Mouse (Mus musculus) MEL (cell line): ENCODE data around the gene Cdk5. TPM values are rescaled to one million over a fixed set of nuclear protein-coding genes. Genes with fewer than 3 reads are reported as not detected.

ENCODE experiments used
- DNase-seq: peaks from one replicate; pipeline ENCODE4 v3.0.0; 2011; ENCODE audit warnings: low read depth, low spot score
- H3K27ac ChIP-seq: 2 replicates; pipeline ENCODE4 v1.5.1; 2012; ENCODE audit warnings: low read depth, mild to moderate bottlenecking, control low read depth, low read length, moderate library complexity; ENCODE audit not compliant: control insufficient read depth
- H3K27me3 ChIP-seq, 2 experiments: fragments of 150-350 bp in 1 of 2; sonication (generic) in 1 of 2; 2 replicates each; pipeline ENCODE4 v1.6.1; 2012; ENCODE audit warnings: low read length in 2 of 2, mild to moderate bottlenecking in 2 of 2, improper control_type of control experiment in 1 of 2, moderate library complexity in 1 of 2; ENCODE audit not compliant: insufficient read depth in 2 of 2, control insufficient read depth in 1 of 2
- H3K36me3 ChIP-seq, 2 experiments: 2 replicates each; pipeline ENCODE4 v1.6.1; 2012 to 2014; ENCODE audit warnings: low read length in 2 of 2, improper control_type of control experiment in 1 of 2, inconsistent platforms in 1 of 2, mild to moderate bottlenecking in 1 of 2; ENCODE audit not compliant: insufficient read depth in 2 of 2, control insufficient read depth in 1 of 2
- H3K4me1 ChIP-seq, 2 experiments: fragments of 150-350 bp in 1 of 2; sonication (generic) in 1 of 2; 2 replicates each; pipeline ENCODE4 v1.6.1; 2012; ENCODE audit warnings: low read length in 2 of 2, improper control_type of control experiment in 1 of 2, mild to moderate bottlenecking in 1 of 2; ENCODE audit not compliant: insufficient read depth in 2 of 2, control insufficient read depth in 1 of 2
- H3K4me3 ChIP-seq, 2 experiments: fragments of 150-350 bp in 1 of 2; sonication (generic) in 1 of 2; 2 replicates each; pipeline ENCODE4 v1.5.1; 2012; ENCODE audit warnings: low read depth in 2 of 2, low read length in 2 of 2, mild to moderate bottlenecking in 2 of 2, moderate library complexity in 2 of 2, control low read depth in 1 of 2, improper control_type of control experiment in 1 of 2; ENCODE audit not compliant: control insufficient read depth in 1 of 2, insufficient read depth in 1 of 2
- H3K79me2 ChIP-seq: 2 replicates; pipeline ENCODE4 v1.6.1; 2012; ENCODE audit warnings: mild to moderate bottlenecking, low read length, moderate library complexity; ENCODE audit not compliant: control insufficient read depth, poor library complexity, insufficient read depth
- H3K9ac ChIP-seq: 2 replicates; pipeline ENCODE4 v1.6.1; 2012; ENCODE audit warnings: low read depth, mild to moderate bottlenecking, control low read depth, low read length, moderate library complexity; ENCODE audit not compliant: control insufficient read depth, poor library complexity, severe bottlenecking
- H3K9me3 ChIP-seq: fragments of 150-350 bp; sonication (generic); replicated peaks from 2 replicates; pipeline ENCODE4 v1.6.1; 2012; ENCODE audit warnings: mild to moderate bottlenecking, low read length, improper control_type of control experiment, moderate library complexity; ENCODE audit not compliant: insufficient read depth
- BHLHE40 ChIP-seq: IDR thresholded peaks from 2 replicates; pipeline ENCODE4 v1.6.1; 2012; ENCODE audit warnings: low read depth, mild to moderate bottlenecking, inconsistent platforms, low read length, improper control_type of control experiment, borderline replicate concordance
- CHD1 ChIP-seq: IDR thresholded peaks from 2 replicates; pipeline ENCODE4 v1.6.1; 2012; ENCODE audit warnings: low read depth, mild to moderate bottlenecking, inconsistent platforms, low read length, improper control_type of control experiment
- CHD2 ChIP-seq: IDR thresholded peaks from 2 replicates; pipeline ENCODE4 v1.6.1; 2011; ENCODE audit warnings: low read length, improper control_type of control experiment
- ELF1 ChIP-seq: IDR thresholded peaks from 2 replicates; pipeline ENCODE4 v1.6.1; 2014; ENCODE audit warnings: low read depth, mild to moderate bottlenecking, inconsistent platforms, low read length, improper control_type of control experiment, moderate library complexity
- GATA1 ChIP-seq: IDR thresholded peaks from 2 replicates; pipeline ENCODE4 v1.6.1; 2011; ENCODE audit warnings: low read depth, low read length, improper control_type of control experiment
- HCFC1 ChIP-seq: IDR thresholded peaks from 2 replicates; pipeline ENCODE4 v1.6.1; 2012; ENCODE audit warnings: low read depth, mild to moderate bottlenecking, inconsistent platforms, low read length, improper control_type of control experiment, moderate library complexity
- KAT2A ChIP-seq: conservative IDR thresholded peaks from 2 replicates; pipeline ENCODE4 v1.6.1; 2012; ENCODE audit warnings: low read depth, low read length, improper control_type of control experiment, inconsistent platforms
- MAFK ChIP-seq: IDR thresholded peaks from 2 replicates; pipeline ENCODE4 v1.6.1; 2011; ENCODE audit warnings: low read depth, mild to moderate bottlenecking, low read length, improper control_type of control experiment, borderline replicate concordance
- MAZ ChIP-seq: IDR thresholded peaks from 2 replicates; pipeline ENCODE4 v1.6.1; 2012; ENCODE audit warnings: low read depth, mild to moderate bottlenecking, inconsistent platforms, low read length, improper control_type of control experiment
- POLR2AphosphoS2 ChIP-seq: IDR thresholded peaks from 2 replicates; pipeline ENCODE4 v1.6.1; 2011; ENCODE audit warnings: low read length, improper control_type of control experiment
- POLR2AphosphoS5 ChIP-seq: IDR thresholded peaks from 2 replicates; pipeline ENCODE4 v1.6.1; 2012; ENCODE audit warnings: low read depth, borderline replicate concordance, mild to moderate bottlenecking, inconsistent platforms, low read length, moderate library complexity, mixed read lengths
- RAD21 ChIP-seq: IDR thresholded peaks from 2 replicates; pipeline ENCODE4 v1.6.1; 2011; ENCODE audit warnings: mild to moderate bottlenecking, low read depth, low read length, improper control_type of control experiment
- SIN3A ChIP-seq: IDR thresholded peaks from 2 replicates; pipeline ENCODE4 v1.6.1; 2012; ENCODE audit warnings: low read length, improper control_type of control experiment, inconsistent platforms
- SMC3 ChIP-seq: IDR thresholded peaks from 2 replicates; pipeline ENCODE4 v1.6.1; 2011; ENCODE audit warnings: low read depth, low read length, improper control_type of control experiment
- TAL1 ChIP-seq: IDR thresholded peaks from 2 replicates; pipeline ENCODE4 v1.6.1; 2012; ENCODE audit warnings: mild to moderate bottlenecking, inconsistent platforms, low read length, moderate library complexity, mixed read lengths
- TBP ChIP-seq: IDR thresholded peaks from 2 replicates; pipeline ENCODE4 v1.8.0; 2011; ENCODE audit warnings: low read depth, low read length, improper control_type of control experiment
- UBTF ChIP-seq: IDR thresholded peaks from 2 replicates; pipeline ENCODE4 v1.6.1; 2012; ENCODE audit warnings: low read depth, mild to moderate bottlenecking, inconsistent platforms, low read length, improper control_type of control experiment, moderate library complexity, borderline replicate concordance; ENCODE audit not compliant: insufficient read depth
- USF2 ChIP-seq, 2 experiments: IDR thresholded peaks; 2 replicates each; pipeline ENCODE4 v1.6.1; 2011 to 2012; ENCODE audit warnings: improper control_type of control experiment in 2 of 2, low read length in 2 of 2, borderline replicate concordance in 1 of 2, inconsistent platforms in 1 of 2, low read depth in 1 of 2, mild to moderate bottlenecking in 1 of 2; ENCODE audit not compliant: insufficient read depth in 1 of 2
- ZC3H11A ChIP-seq: IDR thresholded peaks from 2 replicates; pipeline ENCODE4 v1.6.1; 2012; ENCODE audit warnings: low read depth, mild to moderate bottlenecking, inconsistent platforms, low read length, improper control_type of control experiment
- ZKSCAN1 ChIP-seq: IDR thresholded peaks from 2 replicates; pipeline ENCODE4 v1.6.1; 2012; ENCODE audit warnings: low read depth, mild to moderate bottlenecking, inconsistent platforms, low read length, improper control_type of control experiment, moderate library complexity
- ZMIZ1 ChIP-seq: IDR thresholded peaks from 2 replicates; pipeline ENCODE4 v1.6.1; 2012; ENCODE audit warnings: low read depth, mild to moderate bottlenecking, inconsistent platforms, low read length, improper control_type of control experiment, moderate library complexity
- ZNF384 ChIP-seq: IDR thresholded peaks from 2 replicates; pipeline ENCODE4 v1.6.1; 2012; ENCODE audit warnings: low read depth, mild to moderate bottlenecking, inconsistent platforms, low read length, improper control_type of control experiment
- polyA plus RNA-seq, 2 experiments: library from polyadenylated mRNA; stranded (reverse) in 1 of 2; unstranded in 1 of 2; fragments of >175 nt in 1 of 2; fragments of >200 nt in 1 of 2; gene quantifications; 2 replicates each; pipeline versions ENCODE4 v1.2.1 to v1.2.4; 2012; ENCODE audit warnings: low replicate concordance in 2 of 2, low read depth in 1 of 2; ENCODE audit not compliant: insufficient read length in 2 of 2, insufficient read depth in 1 of 2, missing spikeins in 1 of 2
- total RNA-seq: library from RNA; depleted of rRNA; stranded (reverse); fragments of 300-350 nt; gene quantifications from 2 replicates; pipeline ENCODE4 v1.2.3, GENCODE M21; 2012

Gene Cdk5
- total and polyA plus RNA-seq, 3 experiments: 24.8 to 82.6 TPM; not detected in 1

DNA sequence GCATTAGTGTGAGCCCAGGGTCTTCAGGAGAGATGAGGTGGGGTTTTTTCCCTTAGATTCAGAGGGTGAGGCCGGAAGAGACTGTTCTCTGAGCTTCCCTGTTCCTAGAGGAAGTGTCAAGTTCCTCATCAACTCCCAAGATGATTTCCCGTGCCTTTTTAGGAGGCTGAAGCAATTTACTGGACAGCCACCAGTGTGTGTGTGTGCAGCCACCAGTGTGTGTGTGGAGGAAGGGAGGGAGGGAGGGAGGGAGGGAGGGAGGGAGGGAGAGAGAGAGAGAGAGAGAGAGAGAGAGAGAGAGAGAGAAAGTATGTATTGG, 30.6 kb upstream of the Cdk5 start:
- Histone ChIP-seq H3K9me3 (no peaks in the 10 kb centered on the region), H3K4me1 (peaks cover 8 to 19% of the 10 kb centered on the region in 2 experiments), H3K9ac (peak overlapping the region; percentile 87), H3K27me3 (no peaks in the 10 kb centered on the region), H3K79me2 (peaks cover 66% of the 10 kb centered on the region), H3K36me3 (peaks cover 0 to 14% of the 10 kb centered on the region in 2 experiments; a peak in 3 of 4 replicates), H3K27ac (no peak overlapping the region), H3K4me3 (no peak overlapping the region; a peak in 1 of 4 replicates)
- TF ChIP-seq UBTF (no peak), USF2 (IDR thresholded peaks at IDR 0.05; ENCODE audit: borderline replicate concordance in 1 of 2, insufficient read depth in 1 of 2, low read depth in 1 of 2, low read length in 2 of 2) (no peak), BHLHE40 (no peak), SMC3 (no peak), RAD21 (no peak), TAL1 (no peak), ZNF384 (no peak), ELF1 (no peak), GATA1 (no peak), SIN3A (no peak), POLR2AphosphoS5 (no peak), MAZ (no peak), MAFK (no peak), CHD2 (no peak), CHD1 (no peak), ZKSCAN1 (no peak), KAT2A (no peak), ZC3H11A (no peak), HCFC1 (no peak), TBP (no peak)
- DNase-seq: no peak

DNA sequence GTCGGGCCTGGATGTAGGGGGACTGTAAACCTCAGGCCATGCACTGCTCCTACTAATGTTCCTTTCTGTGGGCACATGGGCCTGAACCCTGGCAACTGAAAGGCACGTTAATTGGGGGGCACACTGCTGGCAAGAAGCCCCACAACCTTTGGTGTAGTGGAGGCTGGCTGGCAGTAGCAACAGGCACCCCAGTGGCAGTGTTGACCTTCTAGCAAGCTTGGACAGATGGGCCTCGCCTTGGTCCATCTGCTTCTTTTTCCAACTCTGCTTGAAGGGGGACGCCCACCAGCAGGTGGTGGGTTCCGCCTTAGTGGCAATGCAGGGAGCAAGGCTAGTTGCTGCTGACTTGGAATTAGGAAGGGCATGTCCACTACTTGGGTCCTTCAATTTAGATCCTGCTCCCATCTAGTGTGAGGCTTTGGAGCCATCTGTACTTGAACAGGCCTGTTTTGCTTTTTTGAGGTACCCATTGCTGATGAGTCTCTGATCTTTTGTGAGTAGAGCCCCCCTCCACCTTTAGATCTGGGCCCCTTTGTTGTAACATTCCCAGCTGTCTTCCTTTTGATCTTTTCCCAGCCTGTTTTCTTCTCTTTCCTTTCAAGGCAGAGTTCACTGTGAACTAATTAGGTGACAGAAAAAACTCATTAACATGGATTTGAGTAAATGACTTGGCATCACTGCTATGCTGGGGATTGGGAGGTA, 30.1 kb upstream of the Cdk5 start:
- Histone ChIP-seq H3K9me3 (no peaks in the 10 kb centered on the region), H3K4me3 (peak overlapping the region; percentile 77 to 98), H3K4me1 (peaks cover 8 to 19% of the 10 kb centered on the region in 2 experiments), H3K79me2 (peaks cover 64% of the 10 kb centered on the region), H3K9ac (peak overlapping the region; percentile 87), H3K27ac (no peak overlapping the region), H3K27me3 (no peaks in the 10 kb centered on the region), H3K36me3 (peaks cover 0 to 16% of the 10 kb centered on the region in 2 experiments; a peak in 3 of 4 replicates)
- no peak for DNase-seq
- TF ChIP-seq ZMIZ1 (0 out of 2 replicates have a peak, but pooled peaks have one; percentile 19), POLR2AphosphoS2 (no peak)
